Comparison of ENCODE assay signal across 15 mouse cellular contexts in the genomic region with DNA sequence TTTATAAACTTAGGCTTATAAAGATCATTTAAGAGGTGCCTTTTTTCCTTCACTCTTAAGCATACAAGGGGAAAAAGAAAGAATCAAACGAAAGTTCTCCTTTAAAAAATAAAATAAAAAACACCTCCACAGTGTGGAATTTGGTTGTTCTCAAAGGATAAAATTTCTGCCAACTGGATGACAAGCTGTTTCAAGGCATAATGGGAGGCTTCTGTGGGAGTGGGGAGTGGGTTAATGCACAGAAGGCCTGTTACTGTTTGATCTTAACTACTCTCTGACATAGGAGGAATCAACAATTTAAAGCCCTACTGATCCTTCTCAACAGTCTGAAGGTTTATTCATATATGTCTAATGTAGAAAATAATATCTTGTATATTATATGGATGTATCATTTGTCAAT.
"Had no signal": no experiment of that assay in that cellular context is flagged by ENCODE, and none has a peak within 500 bp of the region (broad histone marks: within the 10 kb centered on the region; RNA-seq: fewer than 3 reads in every experiment).

No protein-coding gene starts in this region.

- DNase-seq: retina, postnatal 1 day; right cerebral cortex, adult 18-20 months; right cerebral cortex, postnatal 14 days; right cerebral cortex, postnatal 25 days; right cerebral cortex, postnatal 4 days; spleen, adult 18-20 months; thymus, adult 18-20 months; thymus, adult 2 months; thymus, postnatal 14 days; thymus, postnatal 25 days; thymus, postnatal 36 days; thymus, postnatal 4 days had no signal

- H3K27ac ChIP-seq: neural tube, embryonic 15.5 days; stomach, embryonic 15.5 days; stomach, postnatal 0 days had no signal

- H3K4me3 ChIP-seq: neural tube, embryonic 15.5 days; stomach, embryonic 15.5 days had no signal
